Mouse (Mus musculus) ovary, postnatal 10 days (tissue): ENCODE measurements around the gene Mat2a.
A peak's percentile ranks its signal among the peaks of the same experiment; 100 is the strongest.
"Not testable (repeated sequence)": the region's sequence is repeated elsewhere in the genome, so short reads cannot be mapped to it uniquely, and the experiment has no call there.

ENCODE experiments used
- DNase-seq: peaks from one replicate; pipeline ENCODE4 v3.0.0; 2022; ENCODE audit warnings: low spot score

Gene Mat2a

GRCm38 (mm10) chr6:72454833-72455373 is 15.5 kb upstream of the Mat2a start:
- no peak for DNase-seq

GRCm38 (mm10) chr6:72454072-72454746 is 14.9 kb upstream of the Mat2a start:
- DNase-seq, result no peak

- no peak for DNase-seq
Observed at GRCm38 (mm10) chr6:72453578-72453977, 14.2 kb upstream of the Mat2a start.

- no peak for DNase-seq
Observed at GRCm38 (mm10) chr6:72452329-72452728, 13.0 kb upstream of the Mat2a start.

- not testable (repeated sequence) for DNase-seq
Observed at GRCm38 (mm10) chr6:72451778-72452177, 12.4 kb upstream of the Mat2a start.

- DNase-seq, result no peak
Observed at GRCm38 (mm10) chr6:72447487-72447886, 8.1 kb upstream of the Mat2a start.

GRCm38 (mm10) chr6:72445011-72445410 is 5.7 kb upstream of the Mat2a start:
- no peak for DNase-seq

- no peak for DNase-seq
Observed at GRCm38 (mm10) chr6:72442921-72443604, 3.7 kb upstream of the Mat2a start.

- DNase-seq, result no peak
Observed at GRCm38 (mm10) chr6:72440186-72440990, 1.0 kb upstream of the Mat2a start.

- peak; percentile 64 for DNase-seq
Observed at GRCm38 (mm10) chr6:72438862-72439354, 450 bp downstream of the Mat2a start.

GRCm38 (mm10) chr6:72438226-72438625 is 1.1 kb downstream of the Mat2a start:
- no peak for DNase-seq

- no peak for DNase-seq
Observed at GRCm38 (mm10) chr6:72432153-72432552, 7.2 kb downstream of the Mat2a start.

GRCm38 (mm10) chr6:72430989-72431921 is 8.1 kb downstream of the Mat2a start:
- no peak for DNase-seq

GRCm38 (mm10) chr6:72429061-72429842 is 10.1 kb downstream of the Mat2a start:
- DNase-seq, result no peak

GRCm38 (mm10) chr6:72428036-72428435 is 11.3 kb downstream of the Mat2a start:
- DNase-seq, result peak; percentile 34

GRCm38 (mm10) chr6:72425646-72426045 is 13.7 kb downstream of the Mat2a start:
- no peak for DNase-seq

GRCm38 (mm10) chr6:72420901-72421300 is 18.5 kb downstream of the Mat2a start:
- no peak for DNase-seq

GRCm38 (mm10) chr6:72419806-72420205 is 19.6 kb downstream of the Mat2a start:
- DNase-seq, result no peak

GRCm38 (mm10) chr6:72418279-72418678 is 21.1 kb downstream of the Mat2a start:
- DNase-seq, result no peak

GRCm38 (mm10) chr6:72415964-72416772 is 23.2 kb downstream of the Mat2a start:
- no peak for DNase-seq
